Mouse (Mus musculus): ENCODE measurements at regions not wholly inside any gene's neighbourhood (a gene's known extent, or its start where the extent isn't known, plus 50 kb on each side); places are given as distances from the start of the nearest gene placed in this dataset.

DNA sequence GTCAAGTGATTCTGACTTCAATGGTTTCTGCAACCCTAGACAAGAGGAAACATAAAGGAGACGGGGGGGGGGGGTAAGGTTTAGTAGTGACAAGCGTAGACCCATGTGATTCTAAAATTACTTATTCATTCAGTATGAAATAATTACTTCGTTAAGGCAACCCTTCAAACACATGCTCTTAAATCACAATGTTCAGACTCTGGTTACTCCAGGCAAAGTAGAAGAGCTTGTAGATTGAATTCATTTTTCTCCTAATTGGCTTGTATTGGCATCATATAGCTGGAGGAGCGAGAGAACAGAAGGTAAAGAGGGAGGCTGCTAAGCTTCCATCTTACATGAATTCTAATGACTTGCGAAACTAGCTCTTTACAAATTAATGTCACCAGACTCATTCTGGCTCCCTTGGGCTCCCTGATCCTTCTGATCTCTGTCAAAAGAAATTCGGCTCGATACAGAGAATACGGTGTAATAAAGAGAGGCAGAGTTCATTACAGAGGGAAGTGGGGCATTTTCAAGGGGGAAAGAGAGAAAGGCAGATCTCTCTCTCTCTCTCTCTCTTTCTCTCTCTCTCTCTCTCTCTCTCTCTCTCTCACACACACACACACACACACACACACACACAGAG, 163.6 kb upstream of the Egfl6 start:
- WGBS, result 72% methylated on average over 8 of the region's 8 CpGs
- H3K36me3 ChIP-seq (replicated peaks; ENCODE audit: control insufficient read depth, insufficient read depth, low read length), result no peaks in the 10 kb centered on the region
- no peaks in the 10 kb centered on the region for H3K9me3 ChIP-seq (replicated peaks; ENCODE audit: control insufficient read depth, low read length)
- H3K4me3 ChIP-seq (ENCODE audit: low read depth, low read length), result no peak overlapping the region
- H3K4me2 ChIP-seq (ENCODE audit: low read depth, low read length), result no peak overlapping the region
- no peaks in the 10 kb centered on the region for H3K27me3 ChIP-seq (ENCODE audit: control insufficient read depth, insufficient read depth, low read length)
- TF ChIP-seq CTCF (IDR thresholded peaks at IDR 0.05; ENCODE audit: low read depth), result no peak
- no peak for TF ChIP-seq EP300 (IDR thresholded peaks at IDR 0.05; ENCODE audit: low read depth)
- H3K4me1 ChIP-seq (ENCODE audit: control insufficient read depth, insufficient read depth), result no peaks in the 10 kb centered on the region
- DNase-seq (ENCODE audit: low spot score) (no peak), ATAC-seq (ENCODE audit: insufficient read depth, low read depth) (no peak)
- no peak overlapping the region for H3K9ac ChIP-seq (replicated peaks; ENCODE audit: low read depth, low read length)
- H3K27ac ChIP-seq (ENCODE audit: low read depth), result no peak overlapping the region

DNA sequence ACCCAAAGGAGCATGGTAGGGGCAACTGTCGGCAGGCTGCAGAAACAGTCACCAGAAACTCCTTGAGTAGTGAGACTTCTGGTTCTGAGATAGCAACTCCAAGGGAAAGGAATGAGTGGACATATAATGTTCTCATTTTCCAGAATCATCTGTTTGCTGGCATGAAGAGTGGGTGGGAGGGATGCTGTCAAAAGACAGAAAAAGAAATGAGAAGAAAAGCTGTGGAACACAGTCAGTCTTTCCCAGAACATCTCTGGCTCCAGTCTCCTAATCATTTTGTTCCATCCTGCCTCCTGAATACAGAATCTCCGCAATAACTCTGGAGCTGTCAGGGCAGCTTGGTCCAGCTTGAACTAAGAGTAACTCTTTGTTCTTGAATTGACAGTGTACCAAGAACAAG, 145.8 kb upstream of the Egfl6 start:
- H3K27me3 ChIP-seq (ENCODE audit: control insufficient read depth, insufficient read depth, low read length), result no peaks in the 10 kb centered on the region
- no peak overlapping the region for H3K4me2 ChIP-seq (ENCODE audit: low read depth, low read length)
- no peaks in the 10 kb centered on the region for H3K4me1 ChIP-seq (ENCODE audit: control insufficient read depth, insufficient read depth)
- TF ChIP-seq EP300 (IDR thresholded peaks at IDR 0.05; ENCODE audit: low read depth) (no peak), CTCF (IDR thresholded peaks at IDR 0.05; ENCODE audit: low read depth) (no peak)
- H3K36me3 ChIP-seq (replicated peaks; ENCODE audit: control insufficient read depth, insufficient read depth, low read length), result no peaks in the 10 kb centered on the region
- H3K27ac ChIP-seq (ENCODE audit: low read depth), result no peak overlapping the region
- ATAC-seq (ENCODE audit: insufficient read depth, low read depth) (no peak), DNase-seq (ENCODE audit: low spot score) (no peak)
- no peak overlapping the region for H3K4me3 ChIP-seq (ENCODE audit: low read depth, low read length)
- no peaks in the 10 kb centered on the region for H3K9me3 ChIP-seq (replicated peaks; ENCODE audit: control insufficient read depth, low read length)
- WGBS, result 69% methylated on average over 2 of the region's 2 CpGs
- no peak overlapping the region for H3K9ac ChIP-seq (replicated peaks; ENCODE audit: low read depth, low read length)

DNA sequence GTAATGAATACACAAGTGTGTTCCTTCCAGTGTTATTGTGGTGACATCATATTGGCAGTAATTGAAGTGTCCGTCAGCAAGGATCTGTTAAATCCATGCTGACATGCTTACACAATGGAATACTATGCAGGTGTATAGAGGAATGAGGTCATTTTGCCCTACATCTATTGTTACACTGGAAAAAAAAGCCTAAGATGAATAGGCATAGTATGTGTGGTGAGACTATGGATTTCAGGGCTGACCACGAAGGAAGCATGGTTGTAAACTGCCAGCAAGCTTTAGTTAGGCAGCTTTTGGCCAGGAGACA, 143.1 kb upstream of the Egfl6 start:
- WGBS, result 74% methylated on average over 2 of the region's 2 CpGs
- no peak for TF ChIP-seq CTCF (IDR thresholded peaks at IDR 0.05; ENCODE audit: low read depth)
- no peak for TF ChIP-seq EP300 (IDR thresholded peaks at IDR 0.05; ENCODE audit: low read depth)
- H3K27me3 ChIP-seq (ENCODE audit: control insufficient read depth, insufficient read depth, low read length), result no peaks in the 10 kb centered on the region
- H3K4me2 ChIP-seq (ENCODE audit: low read depth, low read length), result no peak overlapping the region
- no peak for ATAC-seq (ENCODE audit: insufficient read depth, low read depth)
- no peak for DNase-seq (ENCODE audit: low spot score)
- H3K4me3 ChIP-seq (ENCODE audit: low read depth, low read length), result no peak overlapping the region
- no peaks in the 10 kb centered on the region for H3K36me3 ChIP-seq (replicated peaks; ENCODE audit: control insufficient read depth, insufficient read depth, low read length)
- no peak overlapping the region for H3K27ac ChIP-seq (ENCODE audit: low read depth)
- H3K9me3 ChIP-seq (replicated peaks; ENCODE audit: control insufficient read depth, low read length), result no peaks in the 10 kb centered on the region
- H3K4me1 ChIP-seq (ENCODE audit: control insufficient read depth, insufficient read depth), result no peaks in the 10 kb centered on the region
- no peak overlapping the region for H3K9ac ChIP-seq (replicated peaks; ENCODE audit: low read depth, low read length)

DNA sequence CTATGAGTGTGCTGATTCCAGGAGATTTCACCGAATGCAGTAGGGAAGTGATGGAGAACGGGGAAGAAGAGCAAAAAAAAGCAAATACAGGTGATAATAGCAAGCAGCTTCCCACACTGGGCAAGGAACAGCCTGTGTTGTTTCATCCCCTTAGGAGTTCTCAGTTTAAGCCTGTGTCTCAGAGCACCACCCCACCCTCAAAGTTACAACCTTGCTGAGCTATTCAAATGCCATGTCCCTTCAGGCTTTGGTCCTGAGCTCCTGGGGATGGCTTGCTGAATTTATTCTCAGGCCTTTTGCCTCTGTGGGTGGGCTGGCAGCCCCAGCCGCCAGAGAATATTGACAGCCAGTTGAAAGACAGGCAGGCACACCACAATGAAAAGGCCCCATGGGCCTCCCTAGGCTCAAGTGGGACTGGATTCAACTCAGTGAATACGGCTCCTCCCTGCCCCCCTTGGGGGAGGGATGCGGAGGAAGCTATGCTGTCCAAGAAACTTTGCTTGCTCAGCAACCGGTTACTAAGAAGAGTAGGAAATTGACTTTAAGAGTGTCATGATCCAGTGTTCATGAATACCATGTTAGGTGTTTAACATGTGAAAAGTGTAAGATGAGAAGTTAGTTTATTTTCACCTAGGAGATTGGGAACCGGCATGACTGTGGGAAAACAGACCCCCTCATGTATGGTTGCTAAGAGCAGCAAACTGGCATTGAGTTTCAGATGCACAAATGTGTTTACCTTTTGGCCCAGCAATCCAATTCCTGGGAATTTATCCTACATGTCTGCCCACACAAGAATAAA, 142.5 kb upstream of the Egfl6 start:
- no peak for DNase-seq (ENCODE audit: low spot score)
- 55% methylated on average over 7 of the region's 7 CpGs for WGBS

DNA sequence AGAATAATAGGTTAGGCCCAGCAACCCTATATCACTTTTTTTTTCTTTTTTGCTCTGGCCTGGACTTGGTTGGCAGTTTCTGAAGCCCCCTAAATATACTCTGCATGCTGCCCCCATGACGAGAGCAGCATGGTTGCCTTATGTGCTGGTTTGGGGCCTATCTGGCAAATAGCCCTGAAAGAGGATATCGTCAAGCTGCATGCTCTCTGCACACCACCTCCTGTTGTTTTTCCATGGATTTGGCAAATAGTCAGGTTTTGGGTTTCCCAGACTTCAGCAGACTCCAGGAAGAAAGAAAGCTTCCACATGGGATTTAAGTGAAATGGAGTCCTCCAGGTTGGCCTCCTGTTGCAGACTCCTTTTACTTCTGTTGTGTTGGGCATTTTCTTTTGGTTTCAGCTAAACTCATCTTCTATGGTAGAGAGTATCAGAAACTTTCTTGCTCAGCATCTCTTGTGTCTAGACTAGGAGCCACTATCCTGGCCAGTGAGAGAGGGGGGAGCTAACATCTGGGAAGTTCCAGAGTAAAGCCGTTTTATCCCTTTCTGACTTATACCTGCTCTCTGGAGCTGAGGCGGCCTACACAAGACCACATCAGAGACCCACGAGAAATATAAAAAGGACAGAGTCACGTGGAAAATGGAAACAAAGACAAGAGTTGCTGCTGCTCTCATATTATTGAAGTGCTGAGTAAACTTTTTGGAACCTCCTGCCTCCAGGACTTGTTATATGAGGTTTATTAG, 140.4 kb upstream of the Egfl6 start:
- DNase-seq (ENCODE audit: low spot score), result no peak
- no peaks in the 10 kb centered on the region for H3K4me1 ChIP-seq (ENCODE audit: control insufficient read depth, insufficient read depth)
- no peak for ATAC-seq (ENCODE audit: insufficient read depth, low read depth)
- WGBS, result 71% methylated on average over 6 of the region's 6 CpGs
- H3K27ac ChIP-seq (ENCODE audit: low read depth), result no peak overlapping the region
- H3K9me3 ChIP-seq (replicated peaks; ENCODE audit: control insufficient read depth, low read length), result no peaks in the 10 kb centered on the region
- no peak overlapping the region for H3K9ac ChIP-seq (replicated peaks; ENCODE audit: low read depth, low read length)
- no peak overlapping the region for H3K4me3 ChIP-seq (ENCODE audit: low read depth, low read length)
- TF ChIP-seq CTCF (IDR thresholded peaks at IDR 0.05; ENCODE audit: low read depth) (no peak), EP300 (IDR thresholded peaks at IDR 0.05; ENCODE audit: low read depth) (no peak)
- H3K4me2 ChIP-seq (ENCODE audit: low read depth, low read length), result no peak overlapping the region
- no peaks in the 10 kb centered on the region for H3K36me3 ChIP-seq (replicated peaks; ENCODE audit: control insufficient read depth, insufficient read depth, low read length)
- H3K27me3 ChIP-seq (ENCODE audit: control insufficient read depth, insufficient read depth, low read length), result no peaks in the 10 kb centered on the region

More for the DNA sequence above, 142.5 kb upstream of the Egfl6 start:
- no peak overlapping the region for H3K9ac ChIP-seq (replicated peaks; ENCODE audit: low read depth, low read length)
- H3K4me2 ChIP-seq (ENCODE audit: low read depth, low read length), result no peak overlapping the region
- no peaks in the 10 kb centered on the region for H3K36me3 ChIP-seq (replicated peaks; ENCODE audit: control insufficient read depth, insufficient read depth, low read length)
- TF ChIP-seq CTCF (IDR thresholded peaks at IDR 0.05; ENCODE audit: low read depth) (no peak), EP300 (IDR thresholded peaks at IDR 0.05; ENCODE audit: low read depth) (no peak)
- no peaks in the 10 kb centered on the region for H3K27me3 ChIP-seq (ENCODE audit: control insufficient read depth, insufficient read depth, low read length)
- H3K4me3 ChIP-seq (ENCODE audit: low read depth, low read length), result no peak overlapping the region
- no peak for ATAC-seq (ENCODE audit: insufficient read depth, low read depth)
- no peak overlapping the region for H3K27ac ChIP-seq (ENCODE audit: low read depth)
- no peaks in the 10 kb centered on the region for H3K4me1 ChIP-seq (ENCODE audit: control insufficient read depth, insufficient read depth)
- no peaks in the 10 kb centered on the region for H3K9me3 ChIP-seq (replicated peaks; ENCODE audit: control insufficient read depth, low read length)

Measured in heart, postnatal 0 days (tissue).